Mouse (Mus musculus) midbrain, embryonic 15.5 days (tissue): ENCODE data around the gene Tpst2. TPM values are rescaled to one million over a fixed set of nuclear protein-coding genes. Genes with fewer than 3 reads are reported as not detected.
A peak's percentile ranks its signal among the peaks of the same experiment; 100 is the strongest.

Source experiments
- ATAC-seq: fragments of 200-750 bp; cut with Nextera tagmentation; replicated peaks from 2 replicates; pipeline ENCODE4 v1.8.0; 2017; ENCODE audit warnings: moderate TSS enrichment
- H3K27ac ChIP-seq: fragments of 300-500 bp; sonication (generic); 2 replicates; pipeline ENCODE4 v1.5.1; 2015; ENCODE audit warnings: mild to moderate bottlenecking, inconsistent platforms
- H3K27me3 ChIP-seq: fragments of 300-500 bp; sonication (generic); replicated peaks from 2 replicates; pipeline ENCODE4 v1.6.1; 2015; ENCODE audit warnings: inconsistent platforms
- H3K36me3 ChIP-seq: fragments of 300-500 bp; sonication (generic); replicated peaks from 2 replicates; pipeline ENCODE4 v1.6.1; 2015; ENCODE audit warnings: inconsistent platforms
- H3K4me1 ChIP-seq: fragments of 300-500 bp; sonication (generic); 2 replicates; pipeline ENCODE4 v1.6.1; 2015; ENCODE audit warnings: inconsistent platforms
- H3K4me2 ChIP-seq: fragments of 300-500 bp; sonication (generic); 2 replicates; pipeline ENCODE4 v1.6.1; 2015; ENCODE audit warnings: inconsistent platforms, mild to moderate bottlenecking, moderate library complexity
- H3K4me3 ChIP-seq: fragments of 300-500 bp; sonication (generic); 2 replicates; pipeline ENCODE4 v1.5.1; 2015; ENCODE audit warnings: mild to moderate bottlenecking, inconsistent platforms
- H3K9ac ChIP-seq: fragments of 300-500 bp; sonication (generic); 2 replicates; pipeline ENCODE4 v1.6.1; 2015; ENCODE audit warnings: mild to moderate bottlenecking, inconsistent platforms
- H3K9me3 ChIP-seq: fragments of 300-500 bp; sonication (generic); 2 replicates; pipeline ENCODE4 v1.6.1; 2016; ENCODE audit warnings: inconsistent platforms
- WGBS: fragments of 180-500 bp; shearing (Covaris S2); methylation state at CpG from one replicate; pipeline ENCODE4 v1.1.7; 2015; ENCODE audit warnings: mixed read lengths; 5-methylcytosine and 5-hydroxymethylcytosine counted together
- polyA plus RNA-seq: library from polyadenylated mRNA; unstranded; fragments of >200 nt; fragmentation: Nextera tagmentation; extraction: Ambion mirVana; gene quantifications from 2 replicates; pipeline ENCODE4 v1.2.1, GENCODE M21; 2015

Tpst2 gene
- polyA plus RNA-seq, 1 experiment from 2014 or later = 29.4 TPM

DNA sequence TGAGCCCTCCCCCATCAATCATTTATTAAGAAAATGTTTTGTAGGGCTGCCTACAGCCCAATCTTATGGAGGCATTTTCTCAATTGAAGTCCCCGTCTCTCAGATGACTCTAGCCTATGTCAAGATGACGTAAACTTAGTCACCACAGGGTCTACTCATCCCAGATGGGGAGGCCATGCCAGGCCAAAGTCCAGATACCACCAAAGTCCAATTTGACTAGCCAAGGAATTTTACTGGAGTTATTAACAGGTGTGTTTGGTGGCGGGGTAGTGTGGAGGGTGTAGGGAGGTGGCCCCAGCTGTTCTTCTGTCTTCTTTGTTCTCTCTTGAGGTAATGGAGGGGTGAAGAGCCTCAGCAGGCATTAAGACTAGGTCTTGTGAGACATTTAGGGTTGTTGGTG, 83.6 kb downstream of the Tpst2 start:
- Histone ChIP-seq H3K9me3 (no peaks in the 10 kb centered on the region), H3K4me3 (no peak overlapping the region), H3K4me2 (no peak overlapping the region), H3K4me1 (no peaks in the 10 kb centered on the region), H3K27me3 (no peaks in the 10 kb centered on the region), H3K36me3 (peaks cover 23% of the 10 kb centered on the region; the same call in 1 of the 2 replicates), H3K27ac (no peak overlapping the region), H3K9ac (no peak overlapping the region)
- ATAC-seq = no peak
- 92% methylated on average over 3 of the region's 3 CpGs for WGBS

DNA sequence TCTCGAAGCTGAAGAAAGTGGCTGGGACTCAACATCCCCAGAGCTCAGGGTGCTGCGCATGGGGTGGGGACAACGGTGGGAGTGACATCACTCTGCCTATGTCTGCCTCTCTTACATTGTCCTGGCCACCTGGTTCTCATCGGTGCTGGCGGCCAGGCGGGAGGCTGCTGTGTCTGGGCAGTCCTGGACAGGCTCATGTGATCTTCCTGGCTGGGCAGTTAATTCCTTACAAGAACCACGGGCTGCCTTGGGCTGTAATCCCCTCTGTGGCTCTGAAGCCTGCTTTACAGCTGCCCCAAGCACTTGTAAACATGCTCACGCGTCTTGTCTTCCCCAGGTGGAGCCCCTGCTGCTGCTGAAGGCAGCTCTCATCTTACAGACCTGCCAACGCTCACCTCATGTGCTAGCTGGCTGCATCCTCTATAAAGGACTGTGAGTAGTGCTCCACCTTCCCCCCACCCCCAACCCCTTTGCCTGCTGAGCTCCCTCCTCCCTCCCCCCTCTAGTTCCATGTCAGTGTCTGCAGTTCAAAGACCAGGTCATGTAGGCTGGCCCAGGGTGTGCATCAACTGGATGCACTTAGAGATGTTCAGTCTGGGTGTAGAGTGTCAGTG, 87.8 kb downstream of the Tpst2 start:
- ATAC-seq = no peak
- Histone ChIP-seq H3K36me3 (peaks cover 17% of the 10 kb centered on the region; the same call in 1 of the 2 replicates), H3K27ac (peak overlapping the region; percentile 42; the same call in 1 of the 2 replicates), H3K9me3 (no peaks in the 10 kb centered on the region), H3K4me1 (no peaks in the 10 kb centered on the region), H3K9ac (no peak overlapping the region), H3K4me3 (no peak overlapping the region), H3K27me3 (no peaks in the 10 kb centered on the region), H3K4me2 (no peak overlapping the region)
- WGBS = 65% methylated on average over 10 of the region's 10 CpGs

Other genes with a start within 250 kb of the Tpst2 start
- gene Cryba4, start 24.2 kb upstream of the Tpst2 start, polyA plus RNA-seq = 0.93 and 1.4 TPM in 2 replicates
- gene Crybb1, start 20.9 kb upstream of the Tpst2 start, polyA plus RNA-seq = 4.3 and 4.8 TPM in 2 replicates
- 35.7 and 38.2 TPM in 2 replicates for gene Tfip11, start 49.7 kb downstream of the Tpst2 start, polyA plus RNA-seq
- 64.0 and 66.8 TPM in 2 replicates for gene Srrd, start 66.3 kb downstream of the Tpst2 start, polyA plus RNA-seq
- 39.6 and 43.9 TPM in 2 replicates for gene Hps4, start 66.4 kb downstream of the Tpst2 start, polyA plus RNA-seq
- 0.14 and 0.39 TPM in 2 replicates for gene Gm6583, start 79.3 kb downstream of the Tpst2 start, polyA plus RNA-seq
- 124 and 132 TPM in 2 replicates for gene Asphd2, start 118.2 kb downstream of the Tpst2 start, polyA plus RNA-seq
- gene Gm6588, start 172.7 kb downstream of the Tpst2 start, polyA plus RNA-seq = 1.3 and 1.5 TPM in 2 replicates